Mouse (Mus musculus) right cerebral cortex, adult 2 months (tissue): Measurements from ENCODE around the gene Rps21.

ENCODE experiments used
- DNase-seq, 2 experiments: peaks; one replicate each; pipeline ENCODE4 v3.0.0; 2021 to 2022; ENCODE audit warnings: low spot score in 2 of 2

The Rps21 gene

GRCm38 (mm10) chr2:180289440-180290108 lies 32.4 kb downstream of the Rps21 start, which contains the start of gene Rbbp8nl:
Gene Rbbp8nl (minus strand): TSS chr2:180289879.
- DNase-seq = no peak

GRCm38 (mm10) chr2:180290503-180290902 lies 33.3 kb downstream of the Rps21 start:
- DNase-seq = no peak

GRCm38 (mm10) chr2:180291566-180291965 lies 34.4 kb downstream of the Rps21 start:
- DNase-seq = no peak

- DNase-seq = no peak
These were observed 34.8 kb downstream of the Rps21 start for GRCm38 (mm10) chr2:180292026-180292425.

- DNase-seq = no peak
These were observed 35.7 kb downstream of the Rps21 start for GRCm38 (mm10) chr2:180292906-180293305.

- no peak for DNase-seq
These were observed 43.1 kb downstream of the Rps21 start for GRCm38 (mm10) chr2:180300252-180300651.

GRCm38 (mm10) chr2:180300771-180301170 lies 43.6 kb downstream of the Rps21 start:
- DNase-seq = no peak

GRCm38 (mm10) chr2:180302201-180302600 lies 45.0 kb downstream of the Rps21 start:
- DNase-seq = no peak

GRCm38 (mm10) chr2:180303468-180303867 lies 46.3 kb downstream of the Rps21 start:
- DNase-seq = no peak

- no peak for DNase-seq
These were observed 47.4 kb downstream of the Rps21 start for GRCm38 (mm10) chr2:180304554-180304953.

- no peak for DNase-seq
These were observed 48.3 kb downstream of the Rps21 start for GRCm38 (mm10) chr2:180305490-180305889.

GRCm38 (mm10) chr2:180306009-180306408 lies 48.8 kb downstream of the Rps21 start:
- DNase-seq = no peak

- no peak for DNase-seq
These were observed 49.4 kb downstream of the Rps21 start for GRCm38 (mm10) chr2:180306423-180307168.

- no peak for DNase-seq
These were observed 50.5 kb downstream of the Rps21 start for GRCm38 (mm10) chr2:180307680-180308079.
